Mouse (Mus musculus) small intestine, adult 2 months (tissue): ENCODE results near the gene Gm20388. TPM values are rescaled to one million over a fixed set of nuclear protein-coding genes. Genes with fewer than 3 reads are reported as not detected.

Experiments
- H3K27ac ChIP-seq: fragments of 200-500 bp; 2 replicates; pipeline ENCODE4 v1.5.1; 2012; ENCODE audit warnings: low read depth, low read length, control low read depth, inconsistent platforms; ENCODE audit not compliant: insufficient read depth
- H3K27me3 ChIP-seq: fragments of 200-500 bp; 2 replicates; pipeline ENCODE4 v1.6.1; 2012; ENCODE audit warnings: mild to moderate bottlenecking, moderate library complexity, low read length, inconsistent platforms; ENCODE audit not compliant: control insufficient read depth, insufficient read depth
- H3K36me3 ChIP-seq: fragments of 200-500 bp; 2 replicates; pipeline ENCODE4 v1.6.1; 2012; ENCODE audit warnings: mild to moderate bottlenecking, low read length, control low read depth, inconsistent platforms; ENCODE audit not compliant: control insufficient read depth, insufficient read depth
- H3K4me1 ChIP-seq: fragments of 200-500 bp; 2 replicates; pipeline ENCODE4 v1.6.1; 2012; ENCODE audit warnings: low read length, inconsistent platforms, mixed read lengths; ENCODE audit not compliant: control insufficient read depth, insufficient read depth, insufficient read length
- H3K4me3 ChIP-seq: fragments of 200-500 bp; 2 replicates; pipeline ENCODE4 v1.5.1; 2012; ENCODE audit warnings: low read depth, mild to moderate bottlenecking, control low read depth, inconsistent platforms, low read length, moderate library complexity
- CTCF ChIP-seq: fragments of 200-500 bp; IDR thresholded peaks from 2 replicates; pipeline ENCODE4 v1.5.1; 2012; ENCODE audit warnings: low read depth, mild to moderate bottlenecking, control low read depth, inconsistent platforms, low read length, moderate library complexity, mixed read lengths; ENCODE audit not compliant: insufficient replicate concordance, insufficient read length; ENCODE audit errors: extremely low read depth
- POLR2A ChIP-seq: fragments of 200-500 bp; IDR thresholded peaks from 2 replicates; pipeline ENCODE4 v1.6.1; 2012; ENCODE audit warnings: low read depth, mild to moderate bottlenecking, control low read depth, inconsistent platforms, low read length, moderate library complexity
- WGBS: fragments of 180-500 bp; shearing (Covaris S2); methylation state at CpG from one replicate; pipeline ENCODE4 v1.1.7; 2018; 5-methylcytosine and 5-hydroxymethylcytosine counted together
- polyA plus RNA-seq: library from polyadenylated mRNA; depleted of rRNA; stranded (reverse); fragments of >200 nt; gene quantifications from 2 replicates; pipeline ENCODE4 v1.2.3, GENCODE M21; 2012

Gene Gm20388
- polyA plus RNA-seq, 1 experiment, result 37.3 TPM

GRCm38 (mm10) chr8:123242107-123242923, 3331.7 kb downstream of the Gm20388 start:
- Histone ChIP-seq H3K27ac (no peak overlapping the region), H3K27me3 (no peaks in the 10 kb centered on the region), H3K4me3 (no peak overlapping the region), H3K4me1 (no peaks in the 10 kb centered on the region), H3K36me3 (peaks cover 26% of the 10 kb centered on the region)
- WGBS, result 79% methylated on average over 7 of the region's 7 CpGs
- TF ChIP-seq CTCF (no peak), POLR2A (no peak)

- Histone ChIP-seq H3K4me1 (no peaks in the 10 kb centered on the region), H3K36me3 (peaks cover 34% of the 10 kb centered on the region), H3K27ac (no peak overlapping the region), H3K4me3 (no peak overlapping the region), H3K27me3 (no peaks in the 10 kb centered on the region)
- 74% methylated on average over 11 of the region's 11 CpGs for WGBS
- TF ChIP-seq POLR2A (no peak), CTCF (no peak)
These were observed 3332.4 kb downstream of the Gm20388 start for GRCm38 (mm10) chr8:123243053-123243452.

GRCm38 (mm10) chr8:123244382-123244781, 3333.7 kb downstream of the Gm20388 start:
- H3K4me1 ChIP-seq, result no peaks in the 10 kb centered on the region
- no peak overlapping the region for H3K27ac ChIP-seq
- 84% methylated on average over 4 of the region's 4 CpGs for WGBS
- TF ChIP-seq POLR2A, result no peak
- TF ChIP-seq CTCF, result no peak
- no peak overlapping the region for H3K4me3 ChIP-seq
- H3K27me3 ChIP-seq, result no peaks in the 10 kb centered on the region
- peaks cover 38% of the 10 kb centered on the region for H3K36me3 ChIP-seq

- H3K27me3 ChIP-seq, result no peaks in the 10 kb centered on the region
- H3K36me3 ChIP-seq, result peaks cover 42% of the 10 kb centered on the region
- TF ChIP-seq POLR2A (no peak), CTCF (no peak)
- no peaks in the 10 kb centered on the region for H3K4me1 ChIP-seq
- H3K4me3 ChIP-seq, result no peak overlapping the region
- 88% methylated on average over 12 of the region's 12 CpGs for WGBS
- H3K27ac ChIP-seq, result no peak overlapping the region
These were observed 3334.9 kb downstream of the Gm20388 start for GRCm38 (mm10) chr8:123245543-123245942.

- peaks cover 47% of the 10 kb centered on the region for H3K36me3 ChIP-seq
- 95% methylated on average over 6 of the region's 6 CpGs for WGBS
- no peak overlapping the region for H3K4me3 ChIP-seq
- H3K27ac ChIP-seq, result no peak overlapping the region
- no peaks in the 10 kb centered on the region for H3K27me3 ChIP-seq
- no peaks in the 10 kb centered on the region for H3K4me1 ChIP-seq
- no peak for TF ChIP-seq CTCF
- no peak for TF ChIP-seq POLR2A
These were observed 3337.1 kb downstream of the Gm20388 start for GRCm38 (mm10) chr8:123247748-123248147.

GRCm38 (mm10) chr8:123248596-123248995, 3338.0 kb downstream of the Gm20388 start:
- Histone ChIP-seq H3K27me3 (no peaks in the 10 kb centered on the region), H3K36me3 (peaks cover 44% of the 10 kb centered on the region), H3K4me1 (no peaks in the 10 kb centered on the region), H3K27ac (no peak overlapping the region), H3K4me3 (no peak overlapping the region)
- WGBS, result 84% methylated on average over 8 of the region's 8 CpGs
- TF ChIP-seq CTCF (no peak), POLR2A (no peak)

GRCm38 (mm10) chr8:123250940-123251339, 3340.3 kb downstream of the Gm20388 start:
- WGBS, result 99% methylated on average over 5 of the region's 5 CpGs
- no peak for TF ChIP-seq CTCF
- no peak for TF ChIP-seq POLR2A

GRCm38 (mm10) chr8:123252925-123253324, 3342.3 kb downstream of the Gm20388 start:
- Histone ChIP-seq H3K4me3 (no peak overlapping the region), H3K36me3 (peaks cover 31% of the 10 kb centered on the region), H3K27ac (no peak overlapping the region), H3K4me1 (peaks cover 9% of the 10 kb centered on the region), H3K27me3 (no peaks in the 10 kb centered on the region)
- 25% methylated on average over 4 of the region's 4 CpGs for WGBS
- TF ChIP-seq POLR2A, result no peak

More at GRCm38 (mm10) chr8:123250940-123251339, 3340.3 kb downstream of the Gm20388 start:
- no peak overlapping the region for H3K27ac ChIP-seq
- H3K36me3 ChIP-seq, result peaks cover 38% of the 10 kb centered on the region
- H3K27me3 ChIP-seq, result no peaks in the 10 kb centered on the region
- H3K4me3 ChIP-seq, result no peak overlapping the region
- peaks cover 9% of the 10 kb centered on the region; the same call in 1 of the 2 replicates for H3K4me1 ChIP-seq
